8 mouse cellular contexts compared by ENCODE assay signal in genomic region chr17:25013606-25014501, GRCm38 (mm10). TPM values are rescaled to one million over a fixed set of nuclear protein-coding genes. Genes with fewer than 3 reads are reported as not detected.
DNase-seq lines count a peak whose midpoint lies in the region; ATAC-seq and TF ChIP-seq lines count a peak whose summit lies in the region.

No protein-coding gene starts in this region.

- peak overlapping the region; percentile 96 for H3K9ac ChIP-seq in forebrain, embryonic 13.5 days
- H3K9ac ChIP-seq in limb, embryonic 15.5 days, result peak overlapping the region; percentile 86
- H3K9ac ChIP-seq in midbrain, embryonic 15.5 days, result peak overlapping the region; percentile 91
- peak overlapping the region; percentile 88 for H3K9ac ChIP-seq in stomach, embryonic 15.5 days

- no peaks in the 10 kb centered on the region for H3K9me3 ChIP-seq in forebrain, embryonic 13.5 days (replicated peaks)
- H3K9me3 ChIP-seq in hindbrain, embryonic 10.5 days, result no peaks in the 10 kb centered on the region
- no peaks in the 10 kb centered on the region for H3K9me3 ChIP-seq in limb, embryonic 15.5 days
- no peaks in the 10 kb centered on the region for H3K9me3 ChIP-seq in midbrain, embryonic 15.5 days
- no peaks in the 10 kb centered on the region for H3K9me3 ChIP-seq in stomach, embryonic 15.5 days

- H3K4me1 ChIP-seq in bone marrow macrophage, adult 2 months (ENCODE audit: control insufficient read depth, insufficient read depth, low read length), result peaks cover 11% of the 10 kb centered on the region
- H3K4me1 ChIP-seq in forebrain, embryonic 13.5 days, result peaks cover 27% of the 10 kb centered on the region
- H3K4me1 ChIP-seq in hindbrain, embryonic 10.5 days (replicated peaks), result peaks cover 21% of the 10 kb centered on the region
- H3K4me1 ChIP-seq in limb, embryonic 15.5 days, result peaks cover 19% of the 10 kb centered on the region
- peaks cover 46% of the 10 kb centered on the region for H3K4me1 ChIP-seq in midbrain, embryonic 15.5 days
- H3K4me1 ChIP-seq in stomach, embryonic 15.5 days, result peaks cover 15% of the 10 kb centered on the region

- no peak for TF ChIP-seq CTCF in bone marrow macrophage, adult 2 months (IDR thresholded peaks at IDR 0.05; ENCODE audit: low read depth, low read length)

- no peak for TF ChIP-seq POLR2A in bone marrow macrophage, adult 2 months (IDR thresholded peaks at IDR 0.05; ENCODE audit: borderline replicate concordance, low read depth, low read length)

- ATAC-seq in CD4-positive, CD25-positive, alpha-beta regulatory T cell, adult 4 months, result no peak
- no peak for ATAC-seq in forebrain, embryonic 13.5 days
- ATAC-seq in limb, embryonic 15.5 days (ENCODE audit: insufficient number of reproducible peaks, low FRiP score, low TSS enrichment, low read depth), result no peak
- no peak for ATAC-seq in midbrain, embryonic 15.5 days (replicated peaks)
- ATAC-seq in stomach, embryonic 15.5 days (ENCODE audit: insufficient read depth, low FRiP score, low read depth), result no peak

- under 1% methylated on average over 81 of the region's 81 CpGs for WGBS in forebrain, embryonic 13.5 days
- under 1% methylated on average over 81 of the region's 81 CpGs for WGBS in hindbrain, embryonic 10.5 days
- 0% methylated on average over 71 of the region's 81 CpGs for WGBS in limb, embryonic 15.5 days
- WGBS in midbrain, embryonic 15.5 days, result under 1% methylated on average over 78 of the region's 81 CpGs
- under 1% methylated on average over 74 of the region's 81 CpGs for WGBS in stomach, embryonic 15.5 days

- H3K36me3 ChIP-seq in forebrain, embryonic 13.5 days (ENCODE audit: poor library complexity, severe bottlenecking), result peaks cover 33% of the 10 kb centered on the region
- peaks cover 45% of the 10 kb centered on the region for H3K36me3 ChIP-seq in hindbrain, embryonic 10.5 days
- H3K36me3 ChIP-seq in limb, embryonic 15.5 days, result peaks cover 28% of the 10 kb centered on the region
- H3K36me3 ChIP-seq in midbrain, embryonic 15.5 days (replicated peaks), result peaks cover 15% of the 10 kb centered on the region
- H3K36me3 ChIP-seq in stomach, embryonic 15.5 days, result peaks cover 15% of the 10 kb centered on the region

- peak overlapping the region; percentile 85 for H3K4me3 ChIP-seq in bone marrow macrophage, adult 2 months (ENCODE audit: insufficient read depth, low read length)
- peak overlapping the region; percentile 99 for H3K4me3 ChIP-seq in forebrain, embryonic 13.5 days
- peak overlapping the region; percentile 90 for H3K4me3 ChIP-seq in hindbrain, embryonic 10.5 days
- peak overlapping the region; percentile 100 for H3K4me3 ChIP-seq in limb, embryonic 15.5 days
- H3K4me3 ChIP-seq in midbrain, embryonic 15.5 days, result peak overlapping the region; percentile 86
- H3K4me3 ChIP-seq in stomach, embryonic 15.5 days (replicated peaks), result peak overlapping the region; percentile 97

- peak overlapping the region; percentile 94 for H3K4me2 ChIP-seq in forebrain, embryonic 13.5 days
- peak overlapping the region; percentile 89 for H3K4me2 ChIP-seq in limb, embryonic 15.5 days
- peak overlapping the region; percentile 94 for H3K4me2 ChIP-seq in midbrain, embryonic 15.5 days
- peak overlapping the region; percentile 83 for H3K4me2 ChIP-seq in stomach, embryonic 15.5 days

- H3K27ac ChIP-seq in bone marrow macrophage, adult 2 months (ENCODE audit: insufficient read depth, low read depth, low read length), result peak overlapping the region; percentile 44
- peak overlapping the region; percentile 74 for H3K27ac ChIP-seq in forebrain, embryonic 13.5 days
- peak overlapping the region; percentile 98 for H3K27ac ChIP-seq in hindbrain, embryonic 10.5 days
- peak overlapping the region; percentile 89 for H3K27ac ChIP-seq in limb, embryonic 15.5 days
- H3K27ac ChIP-seq in midbrain, embryonic 15.5 days, result peak overlapping the region; percentile 73
- peak overlapping the region; percentile 70 for H3K27ac ChIP-seq in stomach, embryonic 15.5 days

- H3K27me3 ChIP-seq in forebrain, embryonic 13.5 days, result no peaks in the 10 kb centered on the region
- no peaks in the 10 kb centered on the region for H3K27me3 ChIP-seq in hindbrain, embryonic 10.5 days (ENCODE audit: insufficient read depth, poor library complexity, severe bottlenecking)
- H3K27me3 ChIP-seq in limb, embryonic 15.5 days, result no peaks in the 10 kb centered on the region
- no peaks in the 10 kb centered on the region for H3K27me3 ChIP-seq in midbrain, embryonic 15.5 days (replicated peaks)
- H3K27me3 ChIP-seq in stomach, embryonic 15.5 days (replicated peaks), result no peaks in the 10 kb centered on the region

- DNase-seq in CD4-positive, CD25-positive, alpha-beta regulatory T cell, adult 2 months (ENCODE audit: low read depth, low spot score), result peak; percentile 62
- DNase-seq in hindbrain, embryonic 10.5 days (ENCODE audit: low spot score), result peak; percentile 60

RNA-seq across cellular contexts. Expression of gene Cramp1l, which starts 1.7 kb away (rescaled TPM):
- 1 to 10 TPM; 6.1 to 7.4 TPM for polyA plus RNA-seq in CD4-positive, CD25-positive, alpha-beta regulatory T cell, adult 4 months (2017; shearing (Covaris generic))
- polyA plus RNA-seq in bone marrow macrophage, adult 2 months (2012; ENCODE audit: insufficient read depth, insufficient read length, missing spikeins), result 16.0 and 17.3 TPM in 2 replicates
- polyA plus RNA-seq in forebrain, embryonic 13.5 days (2015; fragmentation: Nextera tagmentation; extraction: Ambion mirVana), result 7.9 and 8.3 TPM in 2 replicates
- polyA plus RNA-seq in hindbrain, embryonic 10.5 days (2016; fragmentation: Nextera tagmentation; extraction: Ambion mirVana), result 7.9 and 9.1 TPM in 2 replicates
- 6.0 and 6.2 TPM in 2 replicates for polyA plus RNA-seq in limb, embryonic 15.5 days (2015; fragmentation: Nextera tagmentation; extraction: Ambion mirVana)
- 6.3 and 7.1 TPM in 2 replicates for polyA plus RNA-seq in midbrain, embryonic 15.5 days (2015; fragmentation: Nextera tagmentation; extraction: Ambion mirVana)
- polyA plus RNA-seq in stomach, embryonic 15.5 days (2015; fragmentation: Nextera tagmentation; extraction: Ambion mirVana), result 7.1 and 7.6 TPM in 2 replicates

RNA-seq across cellular contexts. Expression of gene Ift140, which starts 2.0 kb away (rescaled TPM):
- 10 to 100 TPM; 12.3 to 25.1 TPM for polyA plus RNA-seq in CD4-positive, CD25-positive, alpha-beta regulatory T cell, adult 4 months (2017; shearing (Covaris generic))
- polyA plus RNA-seq in bone marrow macrophage, adult 2 months (2012; ENCODE audit: insufficient read depth, insufficient read length, missing spikeins), result 16.8 and 20.4 TPM in 2 replicates
- 18.6 and 22.8 TPM in 2 replicates for polyA plus RNA-seq in forebrain, embryonic 13.5 days (2015; fragmentation: Nextera tagmentation; extraction: Ambion mirVana)
- polyA plus RNA-seq in hindbrain, embryonic 10.5 days (2016; fragmentation: Nextera tagmentation; extraction: Ambion mirVana), result 25.1 and 31.7 TPM in 2 replicates
- polyA plus RNA-seq in limb, embryonic 15.5 days (2015; fragmentation: Nextera tagmentation; extraction: Ambion mirVana), result 14.9 and 17.0 TPM in 2 replicates
- 20.0 and 22.5 TPM in 2 replicates for polyA plus RNA-seq in midbrain, embryonic 15.5 days (2015; fragmentation: Nextera tagmentation; extraction: Ambion mirVana)
- polyA plus RNA-seq in stomach, embryonic 15.5 days (2015; fragmentation: Nextera tagmentation; extraction: Ambion mirVana), result 18.9 and 21.6 TPM in 2 replicates

RNA-seq across cellular contexts. Expression of gene Jpt2, which starts 53.4 kb away (rescaled TPM):
- 10 to 100 TPM; 28.2 to 39.5 TPM for polyA plus RNA-seq in CD4-positive, CD25-positive, alpha-beta regulatory T cell, adult 4 months (2017; shearing (Covaris generic))
- 35.7 and 42.4 TPM in 2 replicates for polyA plus RNA-seq in bone marrow macrophage, adult 2 months (2012; ENCODE audit: insufficient read depth, insufficient read length, missing spikeins)
- polyA plus RNA-seq in forebrain, embryonic 13.5 days (2015; fragmentation: Nextera tagmentation; extraction: Ambion mirVana), result 186 and 217 TPM in 2 replicates
- polyA plus RNA-seq in hindbrain, embryonic 10.5 days (2016; fragmentation: Nextera tagmentation; extraction: Ambion mirVana), result 358 and 426 TPM in 2 replicates
- polyA plus RNA-seq in limb, embryonic 15.5 days (2015; fragmentation: Nextera tagmentation; extraction: Ambion mirVana), result 165 and 170 TPM in 2 replicates
- polyA plus RNA-seq in midbrain, embryonic 15.5 days (2015; fragmentation: Nextera tagmentation; extraction: Ambion mirVana), result 102 and 103 TPM in 2 replicates
- 183 and 204 TPM in 2 replicates for polyA plus RNA-seq in stomach, embryonic 15.5 days (2015; fragmentation: Nextera tagmentation; extraction: Ambion mirVana)

Comparison
In these comparisons a context has a peak if more than half of its experiments do, and no peak if none do; other contexts are left out.
1. H3K27ac ChIP-seq: peak in every context shown above with its lines; median percentile 98 in hindbrain, embryonic 10.5 days; 89 in limb, embryonic 15.5 days; 74 in forebrain, embryonic 13.5 days; 73 in midbrain, embryonic 15.5 days; 70 in stomach, embryonic 15.5 days; 44 in bone marrow macrophage, adult 2 months.